Mouse (Mus musculus): Measurements from ENCODE around the gene Twf2.

Twf2 gene

DNA sequence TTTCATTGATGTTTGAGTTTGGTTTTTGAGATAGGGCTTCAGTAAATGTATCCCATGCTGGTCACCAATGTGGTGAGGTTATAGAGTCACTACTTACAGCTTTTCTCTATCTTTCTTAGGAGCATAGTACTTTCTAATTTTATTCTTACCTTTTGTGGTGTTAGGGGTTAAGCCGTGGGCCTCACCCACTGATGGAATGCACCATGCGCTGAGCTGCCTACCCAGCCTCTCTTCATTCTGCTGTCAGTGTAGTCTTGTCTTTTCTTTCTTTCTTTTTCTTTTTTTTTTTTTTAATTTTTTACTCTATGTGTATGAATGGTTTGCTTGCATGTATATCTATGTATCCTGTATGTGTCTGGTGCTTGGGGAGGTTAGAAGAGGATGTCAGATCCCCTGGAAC is 23.5 kb upstream of the Twf2 start:
- no peak for DNase-seq

- DNase-seq, result no peak
These were observed 22.9 kb upstream of the Twf2 start for GRCm38 (mm10) chr9:106179964-106180363.

- no peak for DNase-seq
These were observed 20.8 kb upstream of the Twf2 start for GRCm38 (mm10) chr9:106182146-106182545.

GRCm38 (mm10) chr9:106183996-106184395 is 18.9 kb upstream of the Twf2 start:
- DNase-seq, result no peak

GRCm38 (mm10) chr9:106191355-106191754 is 11.6 kb upstream of the Twf2 start:
- no peak for DNase-seq

DNA sequence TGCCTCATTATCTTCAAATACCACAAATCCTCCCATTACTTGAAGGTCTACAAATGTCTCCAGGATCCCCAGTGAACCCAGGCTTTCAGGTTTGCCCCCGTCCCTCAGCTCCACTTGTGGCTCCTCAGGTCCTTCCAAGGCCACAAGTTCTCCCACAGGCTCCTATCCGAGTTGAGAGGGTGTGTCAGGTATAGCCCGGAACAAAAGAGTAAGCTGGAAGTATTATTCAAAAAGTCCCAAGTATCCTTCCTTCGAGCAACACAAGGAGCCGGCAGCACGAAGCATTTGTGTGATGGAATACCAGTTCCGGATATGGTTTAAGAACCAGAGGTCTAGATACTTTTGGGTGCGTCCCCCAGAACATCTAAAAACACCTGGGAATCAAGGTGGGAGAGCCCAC is 10.9 kb upstream of the Twf2 start:
- no peak for DNase-seq

DNA sequence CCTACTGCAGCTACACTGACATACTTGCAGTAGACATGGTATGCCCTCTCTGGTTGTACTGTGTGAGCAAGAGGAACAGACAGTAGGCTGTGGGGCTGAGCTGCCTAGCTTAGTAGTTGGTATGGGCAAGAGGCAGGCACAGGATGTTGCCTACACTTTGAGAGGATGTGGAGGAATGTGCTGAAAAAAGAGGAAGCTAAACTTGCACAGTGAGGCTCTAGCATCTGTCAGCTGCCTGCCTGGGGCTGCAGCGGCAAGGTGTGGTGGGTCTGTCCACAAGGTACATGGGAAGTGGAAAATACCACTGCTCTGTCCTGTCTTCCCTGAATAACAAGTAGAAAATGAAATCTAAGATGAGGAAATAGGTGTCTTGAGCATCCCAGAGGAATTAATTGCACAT is 9.9 kb upstream of the Twf2 start:
- DNase-seq, result no peak

DNA sequence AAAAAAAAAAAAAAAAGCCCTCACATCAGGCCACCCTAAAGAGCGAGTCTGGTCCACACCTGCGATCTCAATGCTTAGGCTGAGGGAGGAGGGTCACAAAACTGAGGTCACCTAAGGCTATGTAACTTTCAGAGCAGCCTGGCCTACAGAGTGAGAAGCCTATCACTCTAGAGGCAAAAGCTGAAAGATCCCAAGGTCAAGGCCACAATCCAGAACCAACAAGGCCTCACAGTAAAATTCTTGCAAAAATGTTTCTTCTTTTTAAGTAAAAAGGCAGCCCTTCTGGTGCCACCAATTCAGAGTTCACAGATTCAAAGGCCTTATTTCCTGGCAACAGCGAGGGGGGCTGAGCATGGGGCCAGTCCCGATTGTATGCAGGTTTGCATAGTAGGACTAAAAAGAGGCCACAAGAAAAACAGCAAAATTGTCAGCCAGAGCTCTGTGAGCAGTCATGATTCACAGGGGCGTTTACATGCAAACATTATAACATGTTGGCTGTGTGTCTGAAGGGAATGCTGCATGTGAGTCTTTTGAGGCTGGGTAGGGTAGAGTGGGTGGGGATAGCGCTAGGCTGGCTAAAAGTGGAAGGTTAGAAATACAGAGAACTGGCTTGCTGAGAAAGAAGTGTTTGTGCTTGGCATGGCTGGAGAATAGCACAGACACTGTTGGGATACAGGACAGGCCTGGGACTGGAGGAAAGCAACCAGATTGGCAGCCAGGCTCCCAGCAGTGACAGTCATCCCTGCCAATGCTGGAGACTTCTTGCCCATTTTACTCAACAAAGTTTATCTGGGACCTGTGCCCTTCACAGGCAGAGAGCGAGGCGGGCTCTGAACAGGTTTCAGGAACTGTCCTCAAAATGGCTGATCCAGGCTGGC is 8.7 kb upstream of the Twf2 start:
- no peak for DNase-seq

DNA sequence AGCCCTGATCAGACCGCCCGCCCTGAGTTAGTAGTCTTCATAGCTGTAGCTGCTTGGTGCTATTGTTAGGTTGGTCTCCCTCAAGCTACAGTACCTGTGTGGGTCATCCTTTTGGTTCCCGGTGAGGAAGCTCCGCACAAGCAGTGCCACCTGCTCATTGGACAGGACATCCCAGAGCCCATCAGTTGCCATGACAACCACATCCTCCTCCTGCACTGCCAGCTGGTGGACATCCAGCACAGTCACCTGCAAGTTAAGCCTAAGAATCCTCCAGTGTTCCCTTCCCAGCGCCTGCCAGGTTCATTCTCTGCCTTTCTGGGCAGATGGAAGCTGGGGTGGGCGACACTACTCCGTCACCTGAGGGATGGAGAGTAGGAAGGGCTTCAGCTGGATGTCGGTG is 7.2 kb upstream of the Twf2 start:
- no peak for DNase-seq

DNA sequence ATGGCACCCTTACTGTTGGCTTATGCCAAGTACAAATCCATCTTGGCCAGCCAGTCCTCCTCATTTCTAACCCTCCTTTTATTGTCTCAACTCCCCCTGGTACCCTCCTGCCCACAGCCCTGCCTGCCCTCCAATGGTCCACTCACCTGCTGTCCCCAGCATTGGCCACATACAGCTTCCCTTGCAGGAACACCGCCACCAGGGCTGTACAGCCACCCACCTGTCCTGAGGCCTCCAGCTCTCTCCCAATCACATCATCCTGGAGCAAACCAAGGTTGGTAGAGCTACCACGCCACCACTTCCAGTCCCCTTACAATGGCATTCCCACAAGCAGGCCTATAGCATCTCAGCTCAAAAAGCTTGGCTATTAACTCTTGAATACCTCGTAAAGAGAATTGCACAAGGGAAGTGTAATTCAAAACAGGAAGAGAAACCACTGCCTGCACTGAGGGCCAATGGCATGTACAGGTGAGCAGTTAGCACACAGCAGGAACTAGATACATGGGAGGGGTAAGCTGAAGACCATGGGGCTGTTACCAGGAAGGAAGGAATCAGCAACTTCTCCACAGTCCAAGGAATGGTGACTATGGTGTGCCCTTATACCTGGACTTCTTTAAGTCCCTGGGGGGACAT is 5.7 kb upstream of the Twf2 start:
- no peak for DNase-seq

- no peak for DNase-seq
These were observed 5.2 kb upstream of the Twf2 start for GRCm38 (mm10) chr9:106197732-106198131.

GRCm38 (mm10) chr9:106198962-106199458 is 3.9 kb upstream of the Twf2 start:
- DNase-seq, result peak; percentile 91

GRCm38 (mm10) chr9:106199535-106200272 is 3.2 kb upstream of the Twf2 start, which contains the start of gene Ppm1m:
TSS of gene Ppm1m (minus strand) at chr9:106199746.
- no peak for DNase-seq

DNA sequence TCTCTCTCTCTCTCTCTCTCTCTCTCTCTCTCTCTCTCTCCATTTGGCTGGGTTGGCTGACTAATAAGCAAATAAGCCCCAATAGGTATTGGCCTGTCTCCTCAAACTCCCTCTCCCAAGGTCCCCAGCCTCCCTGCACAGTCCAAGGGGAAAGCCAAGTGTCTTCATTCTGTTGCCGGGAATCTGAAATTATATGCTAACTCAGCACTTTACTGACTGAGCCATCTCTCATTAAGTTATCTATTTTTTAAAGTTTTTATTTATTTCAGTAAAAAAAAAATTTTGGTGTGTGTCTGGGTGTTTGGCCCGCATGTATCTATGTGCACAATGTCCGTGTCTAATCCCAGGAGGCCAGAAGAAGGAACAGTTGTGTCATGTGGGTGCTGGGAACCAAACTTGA is 1.0 kb upstream of the Twf2 start:
- DNase-seq, result no peak

GRCm38 (mm10) chr9:106203990-106204851 is 1.3 kb downstream of the Twf2 start:
- peak; percentile 25 for DNase-seq

- DNase-seq, result no peak
These were observed 2.9 kb downstream of the Twf2 start for GRCm38 (mm10) chr9:106205713-106206290.

DNA sequence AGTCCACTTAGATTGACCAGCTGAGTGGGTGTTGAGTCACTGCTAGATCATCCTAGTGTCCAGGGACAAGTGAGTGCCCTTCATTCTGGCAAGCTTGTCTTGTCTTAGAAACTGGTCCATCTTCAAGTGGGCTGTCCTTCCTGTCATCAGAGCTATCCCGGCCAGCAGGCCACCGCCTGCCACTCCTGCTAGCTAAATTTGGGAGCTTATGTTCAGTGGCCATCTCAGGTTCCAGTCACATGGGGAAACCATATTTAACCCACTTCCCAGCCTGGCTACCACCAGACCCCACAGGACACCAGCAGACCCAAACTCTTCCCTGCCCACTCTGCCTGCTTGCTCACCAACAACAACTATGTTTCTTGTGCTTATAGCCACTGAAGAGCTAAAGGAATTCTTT is 3.6 kb downstream of the Twf2 start:
- no peak for DNase-seq

GRCm38 (mm10) chr9:106208181-106208580 is 5.3 kb downstream of the Twf2 start:
- no peak for DNase-seq

DNA sequence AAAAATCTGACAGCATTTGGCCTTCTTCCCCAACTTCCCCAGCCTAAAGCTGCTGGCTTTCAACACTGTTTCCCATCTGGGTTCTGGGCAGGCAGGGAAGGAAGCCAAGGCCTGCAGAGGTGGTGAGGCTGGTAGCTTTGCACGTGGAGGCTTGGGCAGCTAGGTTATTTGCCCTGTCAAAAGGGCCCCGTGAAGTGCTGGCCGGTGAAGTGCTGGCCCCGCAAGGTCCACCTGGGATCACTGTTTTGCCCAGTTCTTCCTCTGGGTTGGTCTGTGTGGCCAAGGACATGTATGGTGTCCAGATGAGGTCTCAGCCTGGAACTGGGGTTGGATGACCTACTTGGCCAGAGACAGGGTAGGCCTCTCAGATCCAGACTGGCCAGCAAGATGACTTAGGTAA is 7.0 kb downstream of the Twf2 start:
- DNase-seq, result no peak

- no peak for DNase-seq
These were observed 8.1 kb downstream of the Twf2 start for GRCm38 (mm10) chr9:106210853-106211609.
